Mouse (Mus musculus) spleen, postnatal 10 days (tissue): Measurements from ENCODE around the gene Rasgrp4.
"Not testable (repeated sequence)": the region's sequence is repeated elsewhere in the genome, so short reads cannot be mapped to it uniquely, and the experiment has no call there.

Experiments used
- DNase-seq, 2 experiments: peaks; one replicate each; pipeline ENCODE4 v3.0.0; 2021 to 2022; ENCODE audit warnings: low spot score in 2 of 2

Gene Rasgrp4

DNA sequence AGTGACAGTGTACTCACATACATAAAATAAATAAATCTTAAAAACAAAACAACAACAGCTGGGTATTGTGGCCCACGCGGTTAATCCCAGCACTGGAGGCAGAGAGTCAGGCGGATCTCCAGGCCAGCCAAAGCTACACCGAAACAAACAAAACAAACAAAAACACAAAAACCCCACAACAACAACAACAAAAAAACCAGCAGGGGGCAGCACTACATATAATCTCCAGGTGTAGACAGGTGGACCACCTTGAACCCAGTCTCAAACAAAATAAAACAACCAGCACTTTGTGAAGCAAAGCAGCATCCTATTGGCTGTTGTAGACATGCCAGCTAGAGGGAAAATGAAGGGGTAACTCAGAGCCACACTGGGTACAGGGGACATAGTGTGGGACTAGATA lies 43.5 kb downstream of the Rasgrp4 start:
- peak in 1 of 2 experiments; percentile 26 for DNase-seq

- peak in 1 of 2 experiments; percentile 25 for DNase-seq
These were observed 44.7 kb downstream of the Rasgrp4 start for GRCm38 (mm10) chr7:29179323-29179722.

DNA sequence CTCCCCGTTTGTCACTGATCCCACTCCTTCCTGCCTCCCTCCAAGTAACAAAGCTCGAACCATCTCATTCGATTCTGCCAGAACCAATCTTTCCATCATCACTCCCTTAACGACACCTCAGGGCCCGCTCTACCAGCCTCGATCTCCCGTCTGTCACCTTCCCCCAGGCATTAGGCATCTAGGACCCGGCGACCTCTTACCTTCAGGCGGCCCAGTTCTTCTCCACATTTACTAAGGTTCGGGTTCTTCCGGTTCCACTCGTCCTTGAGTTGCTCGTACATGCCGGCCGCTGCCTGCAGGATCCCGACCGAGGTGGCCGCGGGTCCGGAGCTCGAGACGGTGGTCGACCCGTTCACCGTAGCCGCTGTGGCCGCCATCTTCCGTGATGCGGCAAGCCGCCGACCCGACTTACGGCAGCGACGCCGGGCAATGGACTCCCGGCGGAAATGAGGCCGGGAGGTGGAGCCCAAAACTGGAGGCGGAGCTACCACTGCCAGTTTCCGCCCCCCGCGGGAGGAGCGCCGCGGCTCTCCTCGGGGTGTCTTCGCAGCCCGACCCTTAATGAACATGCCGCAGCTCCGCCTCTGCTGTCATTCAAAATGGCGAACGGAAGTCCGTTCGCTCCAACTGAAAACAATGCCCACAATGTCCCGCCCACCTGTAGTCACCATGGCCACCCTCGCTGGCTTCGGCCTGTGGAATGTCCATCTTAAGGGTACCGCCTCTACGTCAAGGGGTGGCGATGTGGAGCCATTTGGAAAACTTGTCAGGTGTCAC lies 45.6 kb downstream of the Rasgrp4 start, which contains the start of gene Psmd8:
Gene Psmd8, minus strand, starts transcription at position 625 of the 777 bp plus-strand sequence.
- peak; percentile 89 to 96 for DNase-seq

DNA sequence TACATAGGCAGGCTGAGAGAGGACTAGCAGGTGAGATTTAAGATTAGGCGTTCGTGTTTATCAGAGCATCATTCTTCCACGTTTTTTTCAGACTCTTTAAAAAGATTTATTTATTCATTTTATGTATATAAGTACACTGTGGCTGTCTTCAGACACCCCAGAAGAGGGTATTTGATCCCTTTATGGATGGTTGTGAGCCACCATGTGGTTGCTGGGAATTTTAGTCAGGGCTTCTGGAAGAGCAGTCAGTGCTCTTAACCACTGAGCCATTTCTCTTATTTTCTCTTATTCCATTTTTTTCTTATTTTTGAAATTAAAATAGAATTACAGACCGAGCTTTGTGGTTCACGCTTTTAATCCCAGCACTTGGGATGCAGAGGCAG lies 46.2 kb downstream of the Rasgrp4 start:
- no peak for DNase-seq

DNA sequence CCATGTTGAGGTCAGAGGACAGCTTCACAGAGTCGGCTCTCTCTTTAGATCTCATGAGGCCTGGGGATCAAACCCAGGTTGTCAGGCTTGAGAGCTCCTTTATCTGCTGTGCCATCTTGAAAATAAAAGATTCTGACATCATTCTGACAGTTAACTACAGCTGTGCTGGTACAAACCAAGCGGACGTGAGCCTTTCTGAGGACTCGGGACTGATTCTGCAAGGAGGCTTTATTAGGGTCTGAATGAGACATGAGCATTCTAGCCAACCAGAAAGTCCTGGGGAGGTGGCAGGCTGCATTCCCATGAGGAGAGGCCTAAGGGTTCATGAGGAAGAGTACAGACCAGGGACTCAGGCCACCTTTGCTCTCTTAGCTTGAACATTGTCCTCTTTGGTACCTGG lies 46.7 kb downstream of the Rasgrp4 start:
- DNase-seq: not testable (repeated sequence)

DNA sequence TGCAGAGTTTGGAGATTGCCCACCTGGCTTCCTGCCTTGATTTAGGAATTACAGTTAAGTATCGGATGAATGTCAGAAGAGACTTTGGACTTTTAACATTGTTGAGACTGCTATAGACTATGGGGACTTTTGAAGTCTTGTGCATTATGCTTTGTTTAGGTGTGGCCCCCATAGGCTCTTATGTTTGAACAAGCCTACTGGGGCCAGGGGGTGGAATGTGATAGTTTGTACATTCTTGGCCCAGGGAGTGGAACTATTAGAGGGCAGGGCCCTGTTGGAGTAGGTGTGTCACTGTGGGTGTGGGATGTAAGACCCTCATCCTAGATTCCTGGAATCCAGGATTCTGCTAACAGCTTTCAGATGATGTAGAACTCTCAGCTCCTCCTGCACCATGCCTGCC lies 59.6 kb downstream of the Rasgrp4 start:
- DNase-seq: not testable (repeated sequence)

GRCm38 (mm10) chr7:29202577-29202976 lies 67.9 kb downstream of the Rasgrp4 start:
- no peak for DNase-seq
